Mouse (Mus musculus): ENCODE measurements at regions not wholly inside any gene's neighbourhood (a gene's known extent, or its start where the extent isn't known, plus 50 kb on each side); places are given as distances from the start of the nearest gene placed in this dataset.
"Not testable (repeated sequence)": the region's sequence is repeated elsewhere in the genome, so short reads cannot be mapped to it uniquely, and the experiment has no call there.

DNA sequence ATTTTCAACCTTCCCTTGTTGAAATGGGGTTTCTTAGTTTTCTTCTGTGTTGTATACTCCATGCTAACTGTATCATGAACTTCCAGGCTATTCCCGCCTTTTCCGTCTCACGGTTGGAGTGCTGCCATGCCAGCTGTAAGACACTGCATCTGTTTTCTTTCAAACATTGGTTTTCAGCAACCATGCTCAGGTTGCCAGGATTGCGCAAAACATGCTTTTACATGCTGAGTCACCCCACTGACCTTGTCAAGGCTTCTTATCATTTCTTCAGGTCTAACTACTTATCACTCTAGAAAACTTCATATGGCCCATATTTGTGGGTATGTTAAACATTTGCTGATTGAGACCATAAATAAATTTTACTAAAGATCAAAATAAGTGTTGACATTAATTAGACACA lies 551.2 kb downstream of the Tlr4 start:
- no peak for DNase-seq

DNA sequence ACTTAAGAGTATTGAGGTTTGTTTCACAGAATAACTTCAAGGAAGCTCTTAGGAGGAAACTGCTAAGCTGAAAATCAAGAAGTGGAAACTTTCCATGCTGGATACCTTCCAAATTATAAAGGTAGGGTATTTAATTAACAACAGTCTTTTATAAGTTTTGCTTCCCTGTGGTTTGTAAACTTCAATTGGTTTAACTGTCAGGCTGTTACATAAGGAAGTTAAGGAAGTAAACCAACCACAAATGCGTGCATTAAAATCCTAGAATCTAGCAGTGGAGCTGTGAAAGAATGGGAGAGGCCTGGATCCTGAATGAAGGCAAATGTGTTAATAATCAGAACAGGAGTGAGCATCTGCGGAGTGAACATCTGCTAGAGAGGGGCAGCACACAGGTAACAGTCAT lies 560.5 kb downstream of the Tlr4 start:
- DNase-seq = no peak

GRCm38 (mm10) chr4:67402977-67403376 lies 575.6 kb downstream of the Tlr4 start:
- DNase-seq = no peak

DNA sequence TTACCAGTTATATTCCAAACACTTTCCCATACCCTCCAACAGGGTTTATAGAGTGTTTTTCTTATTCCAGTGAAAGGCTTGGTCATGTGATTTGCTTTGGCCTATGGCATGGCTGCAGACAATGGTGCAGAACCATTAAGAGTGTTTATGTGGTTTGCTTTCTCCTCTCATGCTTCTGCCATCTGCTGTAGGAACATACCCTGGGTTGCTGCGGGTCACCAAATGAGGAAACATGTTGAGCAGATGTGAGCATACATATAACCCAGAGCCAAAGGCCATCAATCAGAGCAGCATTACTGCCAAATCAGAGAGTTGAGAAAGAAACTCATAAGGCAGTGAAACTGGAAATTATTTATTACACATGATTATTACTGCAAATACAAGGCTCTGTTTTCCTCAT lies 596.7 kb downstream of the Tlr4 start:
- DNase-seq = no peak

DNA sequence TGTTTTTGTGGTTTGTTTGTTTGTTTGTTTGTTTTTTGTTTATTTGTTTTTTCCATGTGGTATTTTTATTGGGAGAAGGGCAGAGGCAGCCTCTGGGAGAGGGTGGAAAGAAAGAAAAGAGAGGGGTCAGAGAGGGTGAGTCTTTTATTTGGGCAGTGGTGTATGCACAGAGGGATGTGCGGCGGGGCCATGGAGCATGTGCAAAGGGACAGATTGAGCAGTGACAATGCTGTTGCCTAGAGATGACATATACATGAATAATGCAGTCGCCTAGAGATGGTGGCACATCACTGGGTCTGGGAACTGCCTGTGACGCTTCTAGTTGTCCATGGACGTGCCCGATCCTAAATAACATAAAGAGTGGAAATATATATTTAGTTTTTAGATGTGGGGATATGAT lies 598.3 kb downstream of the Tlr4 start:
- DNase-seq = no peak

DNA sequence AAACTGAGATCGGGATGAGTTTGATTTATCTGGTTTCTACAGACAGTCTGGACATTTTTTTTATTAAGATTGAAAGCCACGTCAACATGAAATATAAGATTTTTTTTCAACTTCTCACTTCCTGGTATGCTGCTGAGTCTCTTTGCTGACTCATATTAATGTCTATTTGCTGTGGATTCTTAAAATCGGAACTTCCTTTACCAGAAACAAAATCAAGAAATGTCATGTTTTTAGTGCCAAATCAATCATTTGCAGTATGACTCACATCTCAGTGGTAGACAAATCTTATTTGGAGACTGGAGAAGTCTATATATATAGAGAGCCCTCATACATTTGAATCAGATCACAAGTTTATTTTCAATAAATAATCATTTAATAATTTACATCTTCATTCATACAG lies 620.5 kb downstream of the Tlr4 start:
- no peak for DNase-seq

DNA sequence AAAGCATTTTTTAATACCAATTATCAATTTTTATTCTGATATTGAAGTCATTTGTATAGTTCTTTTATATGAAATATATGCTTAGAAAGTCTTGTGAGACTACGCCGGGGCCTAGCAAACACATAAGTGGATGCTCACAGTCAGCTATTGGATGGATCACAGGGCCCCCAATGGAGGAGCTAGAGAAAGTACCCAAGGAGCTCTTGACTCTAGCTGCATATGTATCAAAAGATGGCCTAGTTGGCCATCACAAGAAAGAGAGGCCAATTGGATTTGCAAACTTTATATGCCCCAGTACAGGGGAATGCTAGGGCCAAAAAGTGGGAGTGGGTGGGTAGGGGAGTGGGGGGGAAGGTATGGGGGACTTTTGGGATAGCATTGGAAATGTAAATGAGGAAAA lies 632.5 kb downstream of the Tlr4 start:
- DNase-seq = not testable (repeated sequence)

- DNase-seq = no peak
Measured at GRCm38 (mm10) chr4:67473034-67473433, 645.6 kb downstream of the Tlr4 start.

GRCm38 (mm10) chr4:67477264-67477845 lies 650.0 kb downstream of the Tlr4 start:
- DNase-seq = peak; percentile 5

DNA sequence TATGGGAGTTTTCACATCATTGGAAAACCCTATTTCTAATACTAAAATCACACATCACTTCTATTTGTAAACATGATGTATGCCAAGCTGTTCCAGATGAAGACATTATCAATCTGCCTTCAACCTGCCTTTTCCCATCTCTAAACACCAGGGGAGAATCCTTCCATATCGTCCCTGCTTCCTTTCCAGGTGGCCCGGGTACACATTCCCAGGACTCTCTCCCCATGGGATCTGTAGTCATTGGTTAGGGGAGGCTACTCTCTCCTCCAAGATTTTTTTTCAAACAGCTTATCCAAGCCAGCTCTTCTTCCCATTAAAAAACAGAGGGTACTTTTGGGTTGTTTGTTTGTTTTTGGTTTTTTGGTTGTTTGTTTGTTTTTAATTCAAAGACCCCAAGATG lies 650.7 kb downstream of the Tlr4 start:
- DNase-seq = no peak

- no peak for DNase-seq
Measured at GRCm38 (mm10) chr4:67522235-67522634, 694.9 kb downstream of the Tlr4 start.

GRCm38 (mm10) chr4:67523158-67523557 lies 695.8 kb downstream of the Tlr4 start:
- DNase-seq = no peak

DNA sequence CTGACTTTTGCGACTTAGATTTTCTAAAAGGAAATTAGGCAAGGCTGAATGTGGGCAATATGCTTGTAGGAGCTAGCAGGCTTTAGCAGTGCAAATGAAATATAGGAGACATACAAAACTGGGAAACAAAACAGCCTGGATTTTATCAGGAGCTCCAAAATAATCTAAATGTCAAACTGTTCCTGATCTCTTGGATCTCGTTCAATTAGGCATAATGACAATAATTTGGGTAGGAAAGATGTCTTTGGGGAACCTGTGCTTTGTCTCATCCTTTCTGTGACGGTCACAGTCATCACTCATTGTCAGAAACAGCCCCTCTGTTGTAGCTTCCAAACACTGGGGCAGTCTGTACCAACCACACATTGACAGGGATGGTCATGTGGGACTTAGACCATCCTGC lies 702.2 kb downstream of the Tlr4 start:
- no peak for DNase-seq

DNA sequence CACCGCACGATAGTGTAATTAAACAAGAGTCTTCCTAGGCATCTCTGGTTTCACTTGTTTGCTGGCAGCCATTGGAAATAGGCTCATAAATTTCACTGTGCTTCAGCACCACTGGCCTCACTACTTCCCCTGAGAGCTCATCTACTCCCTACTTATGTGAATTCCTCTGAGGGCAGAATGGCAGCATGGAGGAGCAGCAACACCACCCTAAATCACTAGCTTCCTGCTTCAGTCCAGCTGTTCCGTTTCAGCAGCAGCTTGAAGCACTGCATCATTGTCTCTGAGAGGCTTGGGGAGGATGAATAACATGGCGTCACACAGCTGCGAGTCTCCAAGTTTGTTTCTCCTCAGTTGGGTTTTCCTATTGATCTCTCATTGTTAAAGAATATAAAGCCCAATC lies 712.1 kb downstream of the Tlr4 start:
- DNase-seq = peak; percentile 3

DNA sequence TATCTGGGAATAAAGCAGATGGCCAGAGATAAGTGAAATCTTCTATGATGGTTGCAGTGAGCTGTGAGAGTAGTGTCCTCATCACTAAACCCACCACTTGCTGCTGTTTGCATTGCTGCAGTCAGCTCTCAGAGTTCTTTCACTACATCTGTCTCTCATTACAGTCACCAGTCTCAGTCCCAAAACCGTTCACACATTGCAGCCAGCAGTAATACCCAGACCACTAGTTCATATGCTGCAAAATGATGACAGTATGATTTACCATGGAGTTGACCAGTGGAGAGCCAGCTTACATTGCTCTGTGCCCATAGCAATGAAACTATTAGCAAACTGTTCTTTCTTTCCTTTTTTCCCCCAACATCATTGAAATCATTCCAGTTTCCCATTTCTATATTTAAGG lies 718.6 kb downstream of the Tlr4 start:
- no peak for DNase-seq

GRCm38 (mm10) chr4:67547957-67548356 lies 720.6 kb downstream of the Tlr4 start:
- no peak for DNase-seq

- DNase-seq = no peak
Measured at GRCm38 (mm10) chr4:67553511-67553910, 726.1 kb downstream of the Tlr4 start.

DNA sequence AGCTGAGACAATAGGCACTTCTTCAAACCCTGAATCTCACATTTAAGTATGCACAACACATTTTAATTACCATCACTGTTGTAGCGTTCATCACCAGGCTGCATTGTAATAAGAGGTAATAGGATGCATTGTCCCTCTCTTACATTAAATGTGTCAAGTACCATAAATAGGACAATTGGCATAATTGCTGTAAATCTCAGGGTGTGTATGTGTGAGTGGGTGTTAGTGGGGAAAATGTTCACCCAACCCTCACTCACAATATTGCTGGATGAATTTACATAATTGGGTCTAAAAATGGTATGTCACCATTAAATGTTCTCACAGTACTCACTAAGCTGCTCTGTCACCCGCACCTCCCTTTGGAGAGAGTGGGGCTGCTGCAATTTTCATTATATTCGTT lies 747.4 kb downstream of the Tlr4 start:
- no peak for DNase-seq

- no peak for DNase-seq
Measured at GRCm38 (mm10) chr4:67589501-67589900, 762.1 kb downstream of the Tlr4 start.

GRCm38 (mm10) chr4:67589976-67590727 lies 762.8 kb downstream of the Tlr4 start:
- no peak for DNase-seq

DNA sequence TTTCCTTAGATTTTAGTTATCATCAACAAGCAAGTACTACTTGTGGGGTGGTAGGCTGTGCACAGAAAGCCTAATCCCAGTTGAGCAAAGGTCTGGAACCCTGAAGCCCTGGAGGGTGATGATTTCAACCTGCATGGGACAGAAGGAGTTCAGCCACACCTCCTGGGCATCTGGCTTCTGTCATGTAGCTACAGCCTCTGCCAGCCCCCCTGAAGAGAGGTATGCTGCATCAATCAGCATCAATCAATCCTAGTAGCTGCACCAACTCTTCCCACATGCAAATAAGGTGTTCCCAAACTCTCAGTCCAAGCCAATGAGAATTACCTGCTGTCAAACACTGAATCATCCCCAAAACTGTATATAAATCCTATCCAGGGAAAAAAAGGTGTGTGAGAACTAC lies 779.8 kb downstream of the Tlr4 start:
- no peak for DNase-seq

GRCm38 (mm10) chr4:67614486-67615067 lies 787.2 kb downstream of the Tlr4 start:
- no peak for DNase-seq

DNA sequence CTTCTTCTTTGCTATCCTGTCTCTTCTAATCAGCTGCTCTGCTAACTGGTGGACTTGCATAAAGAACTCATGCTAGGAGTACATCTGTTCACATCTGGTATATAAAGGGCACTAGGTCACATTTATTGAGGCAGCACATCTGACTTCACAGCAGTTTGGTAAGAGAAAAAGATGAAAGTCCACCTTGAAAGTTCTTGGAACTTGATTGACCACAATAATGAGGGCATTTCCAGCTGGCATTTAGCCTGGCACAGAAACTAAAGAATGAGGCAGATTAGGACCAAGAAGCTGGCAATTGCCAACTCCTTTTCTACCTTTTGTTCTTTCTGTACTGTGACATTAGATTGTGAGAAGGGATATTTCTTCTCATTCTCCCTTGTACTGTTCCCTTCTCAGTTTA lies 799.3 kb downstream of the Tlr4 start:
- DNase-seq = no peak

- DNase-seq = no peak
Measured at GRCm38 (mm10) chr4:67646090-67646489, 818.7 kb downstream of the Tlr4 start.

- DNase-seq = no peak
Measured at GRCm38 (mm10) chr4:67662122-67662521, 834.7 kb downstream of the Tlr4 start.
